Mouse (Mus musculus): ENCODE data around the gene Ift88. TPM values are rescaled to one million over a fixed set of nuclear protein-coding genes. Genes with fewer than 3 reads are reported as not detected.
A peak's percentile ranks its signal among the peaks of the same experiment; 100 is the strongest.

Ift88 gene
- polyA plus RNA-seq, 1 experiment from 2014 or later, result 13.5 TPM

GRCm38 (mm10) chr14:57395470-57395869 is 28.4 kb upstream of the Ift88 start:
- Histone ChIP-seq H3K9me3 (ENCODE audit: control insufficient read depth, low read length) (no peaks in the 10 kb centered on the region), H3K4me1 (replicated peaks; ENCODE audit: control insufficient read depth, insufficient read depth, low read length) (peaks cover 9% of the 10 kb centered on the region; the same call in 1 of the 2 replicates), H3K9ac (ENCODE audit: low read length) (no peak overlapping the region), H3K27ac (ENCODE audit: low read length) (no peak overlapping the region), H3K36me3 (ENCODE audit: control insufficient read depth, insufficient read depth, low read length) (no peaks in the 10 kb centered on the region), H3K4me2 (ENCODE audit: low read depth, low read length) (no peak overlapping the region), H3K27me3 (ENCODE audit: control insufficient read depth, insufficient read depth, low read depth, low read length) (no peaks in the 10 kb centered on the region; the same call in 1 of the 2 replicates), H3K4me3 (ENCODE audit: low read length) (no peak overlapping the region)
- WGBS, result 75% methylated on average over 2 of the region's 2 CpGs
- ATAC-seq (ENCODE audit: low read depth), result no peak

GRCm38 (mm10) chr14:57397221-57397620 is 26.6 kb upstream of the Ift88 start:
- H3K9ac ChIP-seq (ENCODE audit: low read length), result no peak overlapping the region
- H3K27me3 ChIP-seq (ENCODE audit: control insufficient read depth, insufficient read depth, low read depth, low read length), result no peaks in the 10 kb centered on the region; the same call in 1 of the 2 replicates
- H3K4me3 ChIP-seq (ENCODE audit: low read length), result no peak overlapping the region
- H3K4me2 ChIP-seq (ENCODE audit: low read depth, low read length), result no peak overlapping the region
- 78% methylated on average over 5 of the region's 5 CpGs for WGBS
- no peak overlapping the region for H3K27ac ChIP-seq (ENCODE audit: low read length)
- no peak for ATAC-seq (ENCODE audit: low read depth)
- no peaks in the 10 kb centered on the region for H3K9me3 ChIP-seq (ENCODE audit: control insufficient read depth, low read length)
- H3K36me3 ChIP-seq (ENCODE audit: control insufficient read depth, insufficient read depth, low read length), result no peaks in the 10 kb centered on the region
- H3K4me1 ChIP-seq (replicated peaks; ENCODE audit: control insufficient read depth, insufficient read depth, low read length), result peaks cover 9% of the 10 kb centered on the region; the same call in 1 of the 2 replicates

DNA sequence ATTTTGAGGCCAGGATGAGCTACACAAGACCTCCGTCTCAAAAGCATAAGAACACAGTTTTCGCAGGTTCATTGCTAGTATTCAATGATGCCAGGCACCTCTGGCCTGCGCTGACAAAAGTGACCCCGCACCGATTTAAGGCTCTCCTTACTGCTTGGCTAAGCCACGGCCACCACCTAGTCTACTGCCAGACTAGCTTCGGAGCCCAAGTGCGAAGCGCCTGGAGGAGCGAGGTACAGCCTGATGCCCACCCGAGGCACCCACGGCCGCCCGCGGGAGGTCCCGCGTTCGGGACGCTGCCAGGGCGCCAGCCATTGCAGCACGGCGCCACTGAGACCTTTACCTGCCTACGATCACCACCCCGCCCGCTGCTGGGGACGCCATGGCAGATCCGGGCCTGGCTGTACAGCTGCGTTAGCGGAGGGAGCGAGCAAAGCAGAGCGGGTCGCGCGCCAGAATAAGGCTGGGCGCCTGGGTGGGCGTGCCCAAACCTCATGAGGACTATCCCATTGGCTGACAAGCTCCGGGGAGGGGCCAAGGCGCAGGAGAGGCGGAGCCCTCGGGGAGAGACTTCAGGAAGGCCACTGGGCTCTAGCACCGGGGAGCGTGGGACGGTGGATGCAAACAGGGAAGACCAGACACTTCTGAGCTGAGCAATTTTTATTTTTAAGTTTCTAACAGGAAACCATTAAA is 25.7 kb upstream of the Ift88 start, which contains the start of gene Cryl1:
Gene Cryl1 (minus strand): TSS at position 465 of the 693 bp plus-strand sequence.
- WGBS, result 3% methylated on average over 43 of the region's 43 CpGs
- H3K4me3 ChIP-seq (ENCODE audit: low read length), result peak within 1 kb of the TSS; percentile 71
- peaks cover 9% of the 10 kb centered on the region; the same call in 1 of the 2 replicates for H3K4me1 ChIP-seq (replicated peaks; ENCODE audit: control insufficient read depth, insufficient read depth, low read length)
- H3K9ac ChIP-seq (ENCODE audit: low read length), result peak within 1 kb of the TSS; percentile 89
- peak within 1 kb of the TSS; percentile 87 for H3K4me2 ChIP-seq (ENCODE audit: low read depth, low read length)
- no peaks in the 10 kb centered on the region; the same call in 1 of the 2 replicates for H3K27me3 ChIP-seq (ENCODE audit: control insufficient read depth, insufficient read depth, low read depth, low read length)
- no peaks in the 10 kb centered on the region for H3K9me3 ChIP-seq (ENCODE audit: control insufficient read depth, low read length)
- ATAC-seq (ENCODE audit: low read depth), result peak; percentile 100
- H3K36me3 ChIP-seq (ENCODE audit: control insufficient read depth, insufficient read depth, low read length), result no peaks in the 10 kb centered on the region
- peak within 1 kb of the TSS; percentile 89 for H3K27ac ChIP-seq (ENCODE audit: low read length)

DNA sequence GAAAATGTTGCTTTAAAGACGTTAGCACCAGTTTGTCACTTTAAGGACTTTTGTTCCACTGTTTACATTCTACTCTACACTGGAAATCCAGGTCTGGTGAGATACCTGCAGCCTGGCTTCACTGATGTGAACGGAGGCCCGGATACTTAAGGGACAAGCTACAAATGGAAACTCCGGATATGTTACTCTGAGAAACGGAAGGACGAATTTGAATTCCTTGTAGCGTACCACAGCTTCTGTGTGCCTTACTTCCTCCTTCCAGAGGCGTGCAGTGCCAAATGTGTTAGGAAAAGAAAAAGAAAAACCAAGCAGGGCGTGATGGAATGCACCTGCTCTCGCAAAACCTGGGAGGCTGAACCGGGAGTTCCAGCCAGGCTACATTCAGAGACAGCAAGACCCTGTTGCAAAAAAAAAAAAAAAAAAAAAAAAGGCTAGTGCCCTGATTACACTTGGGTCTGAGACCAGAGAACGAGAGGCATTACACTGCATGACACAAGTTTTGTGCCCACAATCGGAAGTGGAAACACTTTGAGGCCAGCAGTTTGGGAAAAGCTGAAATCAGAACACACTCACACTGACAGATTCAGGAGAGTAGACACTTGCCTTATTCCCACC is 24.9 kb upstream of the Ift88 start:
- peak overlapping the region; percentile 71 for H3K4me3 ChIP-seq (ENCODE audit: low read length)
- H3K27me3 ChIP-seq (ENCODE audit: control insufficient read depth, insufficient read depth, low read depth, low read length), result no peaks in the 10 kb centered on the region; the same call in 1 of the 2 replicates
- H3K27ac ChIP-seq (ENCODE audit: low read length), result peak overlapping the region; percentile 89
- H3K4me2 ChIP-seq (ENCODE audit: low read depth, low read length), result peak overlapping the region; percentile 87
- H3K9ac ChIP-seq (ENCODE audit: low read length), result peak overlapping the region; percentile 67
- H3K4me1 ChIP-seq (replicated peaks; ENCODE audit: control insufficient read depth, insufficient read depth, low read length), result peaks cover 9% of the 10 kb centered on the region; the same call in 1 of the 2 replicates
- 7% methylated on average over 13 of the region's 13 CpGs for WGBS
- H3K9me3 ChIP-seq (ENCODE audit: control insufficient read depth, low read length), result no peaks in the 10 kb centered on the region
- no peaks in the 10 kb centered on the region for H3K36me3 ChIP-seq (ENCODE audit: control insufficient read depth, insufficient read depth, low read length)
- peak; percentile 73 for ATAC-seq (ENCODE audit: low read depth)

- Histone ChIP-seq H3K36me3 (ENCODE audit: control insufficient read depth, insufficient read depth, low read length) (no peaks in the 10 kb centered on the region), H3K27ac (ENCODE audit: low read length) (no peak overlapping the region), H3K4me1 (replicated peaks; ENCODE audit: control insufficient read depth, insufficient read depth, low read length) (peaks cover 11% of the 10 kb centered on the region), H3K9me3 (ENCODE audit: control insufficient read depth, low read length) (no peaks in the 10 kb centered on the region), H3K27me3 (ENCODE audit: control insufficient read depth, insufficient read depth, low read depth, low read length) (no peaks in the 10 kb centered on the region; the same call in 1 of the 2 replicates), H3K4me3 (ENCODE audit: low read length) (no peak overlapping the region), H3K4me2 (ENCODE audit: low read depth, low read length) (no peak overlapping the region), H3K9ac (ENCODE audit: low read length) (no peak overlapping the region)
- no peak for ATAC-seq (ENCODE audit: low read depth)
Observed at GRCm38 (mm10) chr14:57402815-57403214, 21.0 kb upstream of the Ift88 start.

GRCm38 (mm10) chr14:57407039-57407987 is 16.5 kb upstream of the Ift88 start:
- Histone ChIP-seq H3K27me3 (ENCODE audit: control insufficient read depth, insufficient read depth, low read depth, low read length) (no peaks in the 10 kb centered on the region), H3K4me3 (ENCODE audit: low read length) (0 out of 2 replicates have a peak overlapping the region, but pooled peaks have one; percentile 6), H3K4me1 (replicated peaks; ENCODE audit: control insufficient read depth, insufficient read depth, low read length) (peaks cover 4% of the 10 kb centered on the region; the same call in 1 of the 2 replicates), H3K9ac (ENCODE audit: low read length) (peak overlapping the region; percentile 37; the same call in 1 of the 2 replicates), H3K27ac (ENCODE audit: low read length) (no peak overlapping the region), H3K4me2 (ENCODE audit: low read depth, low read length) (peak overlapping the region; percentile 42), H3K9me3 (ENCODE audit: control insufficient read depth, low read length) (no peaks in the 10 kb centered on the region), H3K36me3 (ENCODE audit: control insufficient read depth, insufficient read depth, low read length) (no peaks in the 10 kb centered on the region)
- peak; percentile 92 for ATAC-seq (ENCODE audit: low read depth)
- 3% methylated on average over 12 of the region's 12 CpGs for WGBS

DNA sequence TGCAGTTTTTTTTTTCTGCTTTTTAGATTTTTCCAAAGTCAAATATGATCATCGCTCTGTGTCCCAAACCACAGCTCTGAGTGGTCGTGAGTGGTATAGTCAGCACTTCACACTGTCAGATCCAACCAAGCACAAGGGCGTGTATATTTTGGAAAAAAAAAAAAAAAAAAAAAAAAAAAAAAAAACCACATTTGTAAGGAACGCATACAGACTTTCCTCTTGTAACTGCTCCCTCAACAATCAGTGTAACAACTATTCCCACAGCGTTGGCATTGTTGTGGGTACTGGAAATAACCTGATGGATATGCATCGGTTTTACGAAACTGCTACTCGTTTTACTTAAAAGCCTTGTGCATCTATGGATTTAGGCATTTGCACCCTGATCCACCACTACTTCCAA is 15.8 kb upstream of the Ift88 start:
- no peak for ATAC-seq (ENCODE audit: low read depth)
- Histone ChIP-seq H3K36me3 (ENCODE audit: control insufficient read depth, insufficient read depth, low read length) (no peaks in the 10 kb centered on the region), H3K9me3 (ENCODE audit: control insufficient read depth, low read length) (no peaks in the 10 kb centered on the region), H3K27ac (ENCODE audit: low read length) (no peak overlapping the region), H3K4me2 (ENCODE audit: low read depth, low read length) (peak overlapping the region; percentile 42; the same call in 1 of the 2 replicates), H3K27me3 (ENCODE audit: control insufficient read depth, insufficient read depth, low read depth, low read length) (no peaks in the 10 kb centered on the region), H3K4me1 (replicated peaks; ENCODE audit: control insufficient read depth, insufficient read depth, low read length) (peaks cover 4% of the 10 kb centered on the region; the same call in 1 of the 2 replicates), H3K9ac (ENCODE audit: low read length) (no peak overlapping the region), H3K4me3 (ENCODE audit: low read length) (no peak overlapping the region)
- WGBS, result 67% methylated on average over 8 of the region's 8 CpGs

- Histone ChIP-seq H3K27me3 (ENCODE audit: control insufficient read depth, insufficient read depth, low read depth, low read length) (no peaks in the 10 kb centered on the region), H3K27ac (ENCODE audit: low read length) (no peak overlapping the region), H3K4me3 (ENCODE audit: low read length) (no peak overlapping the region), H3K9ac (ENCODE audit: low read length) (no peak overlapping the region), H3K36me3 (ENCODE audit: control insufficient read depth, insufficient read depth, low read length) (no peaks in the 10 kb centered on the region), H3K4me2 (ENCODE audit: low read depth, low read length) (no peak overlapping the region), H3K9me3 (ENCODE audit: control insufficient read depth, low read length) (no peaks in the 10 kb centered on the region), H3K4me1 (replicated peaks; ENCODE audit: control insufficient read depth, insufficient read depth, low read length) (peaks cover 4% of the 10 kb centered on the region; the same call in 1 of the 2 replicates)
- ATAC-seq (ENCODE audit: low read depth), result no peak
- 15% methylated on average over 6 of the region's 6 CpGs for WGBS
Observed at GRCm38 (mm10) chr14:57409106-57409505, 14.8 kb upstream of the Ift88 start.

Measured in lung, embryonic 16.5 days (tissue).